Comparison of ENCODE assay signal across 7 mouse cellular contexts in the genomic region with DNA sequence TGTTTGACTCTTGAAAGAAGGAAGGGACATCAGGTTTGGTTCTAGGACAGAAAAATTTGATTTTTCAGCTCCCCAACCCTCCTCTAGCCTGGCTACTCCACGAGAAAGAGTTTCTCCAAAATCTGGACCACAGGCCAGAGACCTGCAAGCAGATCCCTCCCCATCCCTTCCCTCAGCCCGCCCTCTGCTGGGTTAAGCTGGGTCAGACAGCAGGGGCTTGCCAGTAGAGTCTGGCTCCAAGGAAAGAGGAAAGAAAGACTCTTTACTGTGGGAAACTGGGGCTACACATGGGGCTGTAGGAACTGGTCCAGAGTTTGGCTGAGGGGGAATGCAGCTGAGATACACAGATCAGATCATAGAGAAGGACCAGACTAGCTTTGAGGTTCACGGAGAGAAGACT. TPM values are rescaled to one million over a fixed set of nuclear protein-coding genes. Genes with fewer than 3 reads are reported as not detected.
DNase-seq lines count a peak whose midpoint lies in the region; ATAC-seq and TF ChIP-seq lines count a peak whose summit lies in the region.

No protein-coding gene starts in this region.

- DNase-seq in kidney, adult 2 months, result peak; percentile 14
- DNase-seq in kidney, adult 9 months, result no peak
- DNase-seq in thymus, postnatal 4 days, result peak; percentile 35
- no peak for DNase-seq in thymus, postnatal 36 days
- peak; percentile 60 for DNase-seq in gastrocnemius, postnatal 10 days
- no peak for DNase-seq in layer of hippocampus, adult 8-10 months (ENCODE audit: low spot score in 2 of 2)

- no peak for TF ChIP-seq POLR2A in kidney, adult 2 months (IDR thresholded peaks at IDR 0.05; ENCODE audit: low read depth, low read length)

- 34% methylated on average over 3 of the region's 3 CpGs for WGBS in kidney, adult 2 months

- H3K4me3 ChIP-seq in kidney, adult 2 months (ENCODE audit: insufficient read depth, low read depth, low read length), result no peak overlapping the region

- H3K36me3 ChIP-seq in kidney, adult 2 months (ENCODE audit: control insufficient read depth, insufficient read depth, low read length), result no peaks in the 10 kb centered on the region

- peaks cover 4% of the 10 kb centered on the region; the same call in 1 of the 2 replicates for H3K4me1 ChIP-seq in kidney, adult 2 months (ENCODE audit: control insufficient read depth, insufficient read depth, low read length)

- H3K27ac ChIP-seq in kidney, adult 2 months (ENCODE audit: insufficient read depth, low read depth, low read length), result no peak overlapping the region

- no peaks in the 10 kb centered on the region for H3K27me3 ChIP-seq in kidney, adult 2 months (replicated peaks; ENCODE audit: control insufficient read depth, insufficient read depth, low read length)

- TF ChIP-seq CTCF in kidney, adult 2 months (conservative IDR thresholded peaks at IDR 0.05; ENCODE audit: insufficient read depth, insufficient read length, low read depth, low read length), result 0 out of 2 replicates have a peak, but pooled peaks have one; percentile 13

- no peak for ATAC-seq in erythroblast, adult 5-6 weeks (replicated peaks; ENCODE audit: low FRiP score, poor library complexity, severe bottlenecking)

RNA-seq across cellular contexts. Expression of gene Pias3, which starts 3.7 kb away (rescaled TPM):
- 21.0 and 23.2 TPM in 2 replicates for polyA plus RNA-seq in kidney, adult 2 months (2012; rRNA removed)
- 10 to 100 TPM; 18.0 to 29.1 TPM for total RNA-seq in gastrocnemius, postnatal 10 days (2021)
- 3.8 and 11.0 TPM in 2 replicates for total RNA-seq in erythroblast, adult 5-6 weeks (2015; ENCODE audit: low replicate concordance)
- total RNA-seq in erythroblast, adult 5-6 weeks (2017; ENCODE audit: low replicate concordance), result 2.2 and 3.2 TPM in 2 replicates
- total RNA-seq in layer of hippocampus, adult 8-10 months (2022), result 10 to 100 TPM; 30.3 to 37.7 (median 34.3) TPM

RNA-seq across cellular contexts. Expression of gene Nudt17, which starts 15.9 kb away (rescaled TPM):
- polyA plus RNA-seq in kidney, adult 2 months (2012; rRNA removed), result 2.0 and 3.6 TPM in 2 replicates
- 1 to 10 TPM in 1 of 2 experiments, under 1 TPM in 1; 0.92 to 1.5 TPM for total RNA-seq in gastrocnemius, postnatal 10 days (2021)
- total RNA-seq in erythroblast, adult 5-6 weeks (2015; ENCODE audit: low replicate concordance), result not detected in 2 replicates
- not detected in 2 replicates for total RNA-seq in erythroblast, adult 5-6 weeks (2017; ENCODE audit: low replicate concordance)
- 10 to 100 TPM; 12.6 to 18.6 (median 14.5) TPM for total RNA-seq in layer of hippocampus, adult 8-10 months (2022)

RNA-seq across cellular contexts. Expression of gene Ankrd35, which starts 22.6 kb away (rescaled TPM):
- 0.38 and 0.45 TPM in 2 replicates for polyA plus RNA-seq in kidney, adult 2 months (2012; rRNA removed)
- 1 to 10 TPM; 1.4 to 1.6 TPM for total RNA-seq in gastrocnemius, postnatal 10 days (2021)
- not detected in 2 replicates for total RNA-seq in erythroblast, adult 5-6 weeks (2015; ENCODE audit: low replicate concordance)
- not detected in 2 replicates for total RNA-seq in erythroblast, adult 5-6 weeks (2017; ENCODE audit: low replicate concordance)
- total RNA-seq in layer of hippocampus, adult 8-10 months (2022), result 1 to 10 TPM; 5.9 to 8.7 (median 6.7) TPM

RNA-seq across cellular contexts. Expression of gene Polr3c, which starts 34.9 kb away (rescaled TPM):
- polyA plus RNA-seq in kidney, adult 2 months (2012; rRNA removed), result 32.2 and 34.6 TPM in 2 replicates
- 10 to 100 TPM; 18.4 to 19.9 TPM for total RNA-seq in gastrocnemius, postnatal 10 days (2021)
- 11.3 and 15.9 TPM in 2 replicates for total RNA-seq in erythroblast, adult 5-6 weeks (2015; ENCODE audit: low replicate concordance)
- total RNA-seq in erythroblast, adult 5-6 weeks (2017; ENCODE audit: low replicate concordance), result 12.8 and 13.7 TPM in 2 replicates
- 10 to 100 TPM; 23.0 to 25.4 (median 25.0) TPM for total RNA-seq in layer of hippocampus, adult 8-10 months (2022)

RNA-seq across cellular contexts. Expression of gene Rnf115, which starts 35.0 kb away (rescaled TPM):
- polyA plus RNA-seq in kidney, adult 2 months (2012; rRNA removed), result 20.7 and 23.5 TPM in 2 replicates
- 10 to 100 TPM; 49.0 to 58.9 TPM for total RNA-seq in gastrocnemius, postnatal 10 days (2021)
- total RNA-seq in erythroblast, adult 5-6 weeks (2015; ENCODE audit: low replicate concordance), result 33.4 and 41.6 TPM in 2 replicates
- 32.6 and 38.3 TPM in 2 replicates for total RNA-seq in erythroblast, adult 5-6 weeks (2017; ENCODE audit: low replicate concordance)
- 10 to 100 TPM; 58.6 to 61.8 (median 60.4) TPM for total RNA-seq in layer of hippocampus, adult 8-10 months (2022)

Comparison
In these comparisons a context has a peak if more than half of its experiments do, and no peak if none do; other contexts are left out.
1. DNase-seq: peak in kidney, adult 2 months (single experiment), thymus, postnatal 4 days (single experiment) and gastrocnemius, postnatal 10 days (single experiment); none in kidney, adult 9 months (single experiment), thymus, postnatal 36 days (0 of 2) and layer of hippocampus, adult 8-10 months (0 of 2).
2. RNA of gene Nudt17, which starts 15.9 kb away (total RNA-seq): 12.6 to 18.6 TPM in layer of hippocampus, adult 8-10 months; 0.92 to 1.5 TPM in gastrocnemius, postnatal 10 days and not detected in erythroblast, adult 5-6 weeks; every median in the first group is over 4 times any median in the second.